In the genomic region with DNA sequence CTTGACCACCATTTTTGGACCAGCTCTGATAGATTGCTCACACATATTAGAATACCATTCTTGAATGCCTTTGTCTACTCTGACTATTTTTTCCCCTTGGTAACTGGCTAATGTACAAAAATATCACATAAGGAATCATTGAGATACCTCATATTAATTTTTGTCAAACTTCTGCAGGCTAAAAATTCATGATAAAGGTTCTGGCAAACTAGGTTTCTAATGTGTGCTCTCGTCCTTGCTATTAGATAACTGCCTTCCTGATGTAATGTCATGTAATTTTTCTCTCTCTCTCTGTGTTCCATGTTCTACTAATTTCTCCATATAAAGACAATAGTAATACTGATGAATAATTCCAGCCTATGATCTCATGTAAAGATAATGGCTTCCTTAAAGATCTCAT, we compare ENCODE assay signal across 30 mouse cellular contexts.
"Had no signal": no experiment of that assay in that cellular context is flagged by ENCODE, and none has a peak within 500 bp of the region (broad histone marks: within the 10 kb centered on the region; RNA-seq: fewer than 3 reads in every experiment).

No protein-coding gene starts in this region.

- H3K9ac ChIP-seq: heart, embryonic 12.5 days; heart, embryonic 13.5 days; heart, embryonic 15.5 days; hindbrain, embryonic 12.5 days; hindbrain, embryonic 13.5 days; hindbrain, embryonic 14.5 days; hindbrain, embryonic 15.5 days; intestine, embryonic 15.5 days; kidney, embryonic 15.5 days had no signal

- H3K27ac ChIP-seq: heart, embryonic 13.5 days; heart, embryonic 15.5 days; hindbrain, embryonic 10.5 days; hindbrain, embryonic 12.5 days; hindbrain, embryonic 13.5 days; hindbrain, embryonic 14.5 days; hindbrain, embryonic 15.5 days; hindbrain, postnatal 0 days; intestine, embryonic 15.5 days; kidney, embryonic 15.5 days; kidney, postnatal 0 days; layer of hippocampus, adult 2 months; left cerebral cortex, adult 2 months had no signal

- H3K36me3 ChIP-seq: heart, embryonic 12.5 days; heart, embryonic 13.5 days; heart, embryonic 15.5 days; hindbrain, embryonic 10.5 days; hindbrain, embryonic 12.5 days; hindbrain, embryonic 13.5 days; hindbrain, embryonic 15.5 days; intestine, embryonic 15.5 days; kidney, embryonic 15.5 days had no signal

- H3K9me3 ChIP-seq: heart, embryonic 12.5 days; heart, embryonic 13.5 days; heart, embryonic 15.5 days; hindbrain, embryonic 10.5 days; hindbrain, embryonic 12.5 days; hindbrain, embryonic 13.5 days; hindbrain, embryonic 15.5 days; intestine, embryonic 15.5 days; kidney, embryonic 15.5 days had no signal

- DNase-seq: heart, postnatal 10 days; heart, postnatal 14 days; heart, postnatal 36 days; heart, postnatal 4 days; kidney, adult 11 months; kidney, adult 18-20 months; kidney, adult 2 months; kidney, adult 8-10 months; kidney, adult 9 months; kidney, postnatal 10 days; kidney, postnatal 14 days; kidney, postnatal 25 days; kidney, postnatal 36 days; kidney, postnatal 4 days; layer of hippocampus, adult 9-11 months; layer of hippocampus, postnatal 36 days had no signal

- H3K4me3 ChIP-seq: heart, embryonic 12.5 days; heart, embryonic 13.5 days; heart, embryonic 15.5 days; hindbrain, embryonic 10.5 days; hindbrain, embryonic 12.5 days; hindbrain, embryonic 13.5 days; hindbrain, embryonic 15.5 days; intestine, embryonic 15.5 days; kidney, embryonic 15.5 days; layer of hippocampus, adult 2 months; left cerebral cortex, adult 2 months had no signal

- H3K4me1 ChIP-seq: heart, embryonic 12.5 days; heart, embryonic 13.5 days; heart, embryonic 15.5 days; hindbrain, embryonic 10.5 days; hindbrain, embryonic 12.5 days; hindbrain, embryonic 13.5 days; hindbrain, embryonic 15.5 days; intestine, embryonic 15.5 days; kidney, embryonic 15.5 days had no signal

- H3K27me3 ChIP-seq: heart, embryonic 12.5 days; heart, embryonic 13.5 days; heart, embryonic 15.5 days; hindbrain, embryonic 12.5 days; hindbrain, embryonic 13.5 days; hindbrain, embryonic 15.5 days; intestine, embryonic 15.5 days; kidney, embryonic 15.5 days had no signal
